Mouse (Mus musculus) kidney, embryonic 14.5 days (tissue): ENCODE data around the gene Ppard. TPM values are rescaled to one million over a fixed set of nuclear protein-coding genes. Genes with fewer than 3 reads are reported as not detected.

Experiments used
- ATAC-seq: fragments of 200-750 bp; cut with Nextera tagmentation; 2 replicates; pipeline ENCODE4 v1.8.0; 2017; ENCODE audit warnings: moderate number of reproducible peaks, mild to moderate bottlenecking, moderate TSS enrichment, moderate library complexity; ENCODE audit not compliant: low FRiP score, low TSS enrichment
- H3K27ac ChIP-seq: fragments of 300-500 bp; sonication (generic); 2 replicates; pipeline ENCODE4 v1.5.1; 2014; ENCODE audit warnings: low read depth, mild to moderate bottlenecking, low read length, moderate library complexity, mixed read lengths
- H3K27me3 ChIP-seq: fragments of 300-500 bp; sonication (generic); 2 replicates; pipeline ENCODE4 v1.6.1; 2014; ENCODE audit warnings: mild to moderate bottlenecking, low read length; ENCODE audit not compliant: control insufficient read depth, insufficient read depth
- H3K36me3 ChIP-seq: fragments of 300-500 bp; sonication (generic); 2 replicates; pipeline ENCODE4 v1.6.1; 2014; ENCODE audit warnings: low read length, mixed read lengths; ENCODE audit not compliant: control insufficient read depth, insufficient read depth
- H3K4me1 ChIP-seq: fragments of 300-500 bp; sonication (generic); 2 replicates; pipeline ENCODE4 v1.6.1; 2014; ENCODE audit warnings: low read length, mixed read lengths; ENCODE audit not compliant: control insufficient read depth, insufficient read depth
- H3K4me2 ChIP-seq: fragments of 300-500 bp; sonication (generic); replicated peaks from 2 replicates; pipeline ENCODE4 v1.6.1; 2014; ENCODE audit warnings: low read depth, mild to moderate bottlenecking, low read length
- H3K4me3 ChIP-seq: fragments of 300-500 bp; sonication (generic); 2 replicates; pipeline ENCODE4 v1.5.1; 2014; ENCODE audit warnings: mild to moderate bottlenecking, low read length
- H3K9ac ChIP-seq: fragments of 300-500 bp; sonication (generic); 2 replicates; pipeline ENCODE4 v1.6.1; 2014; ENCODE audit warnings: low read depth, mild to moderate bottlenecking, low read length, moderate library complexity
- H3K9me3 ChIP-seq: fragments of 300-500 bp; sonication (generic); 2 replicates; pipeline ENCODE4 v1.6.1; 2016; ENCODE audit warnings: low read length; ENCODE audit not compliant: control insufficient read depth
- WGBS: fragments of 180-500 bp; shearing (Covaris S2); extraction: QIAGEN DNeasy Blood & Tissue Kit; methylation state at CpG from one replicate; pipeline ENCODE4 v1.1.7; 2014; 5-methylcytosine and 5-hydroxymethylcytosine counted together
- polyA plus RNA-seq: library from polyadenylated mRNA; unstranded; fragments of >200 nt; fragmentation: Nextera tagmentation; extraction: Ambion mirVana; gene quantifications from 2 replicates; pipeline ENCODE4 v1.2.1, GENCODE M21; 2014

Ppard gene
- polyA plus RNA-seq, 1 experiment from 2014 or later: 2.3 TPM

DNA sequence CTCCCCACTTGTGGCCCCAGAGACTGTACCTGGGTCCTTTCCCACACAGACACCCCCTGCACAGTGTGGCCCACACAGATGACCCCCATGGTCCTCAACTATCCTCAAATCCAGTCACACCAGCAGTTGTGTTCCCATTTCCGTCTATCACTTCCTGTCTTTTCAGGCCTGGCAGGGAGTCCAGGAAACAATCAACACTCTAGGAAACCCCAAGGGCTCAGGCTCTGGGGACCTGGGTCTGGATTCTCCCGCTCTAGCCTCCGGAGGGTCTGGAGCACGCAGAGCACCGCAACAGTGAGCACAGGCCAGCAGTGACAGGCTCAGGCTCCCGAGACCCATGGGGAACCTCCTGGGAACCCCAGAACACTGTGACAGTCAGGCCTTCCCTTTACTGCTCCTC, 115.7 kb downstream of the Ppard start:
- no peaks in the 10 kb centered on the region for H3K9me3 ChIP-seq
- H3K4me1 ChIP-seq: peaks cover 65% of the 10 kb centered on the region
- no peak for ATAC-seq
- H3K9ac ChIP-seq: peak overlapping the region; percentile 90; the same call in 1 of the 2 replicates
- H3K27ac ChIP-seq: no peak overlapping the region; the same call in 1 of the 2 replicates
- no peaks in the 10 kb centered on the region for H3K27me3 ChIP-seq
- peak overlapping the region; percentile 86 for H3K4me3 ChIP-seq
- no peaks in the 10 kb centered on the region for H3K36me3 ChIP-seq
- H3K4me2 ChIP-seq: peak overlapping the region; percentile 93
- WGBS: 47% methylated on average over 6 of the region's 6 CpGs

DNA sequence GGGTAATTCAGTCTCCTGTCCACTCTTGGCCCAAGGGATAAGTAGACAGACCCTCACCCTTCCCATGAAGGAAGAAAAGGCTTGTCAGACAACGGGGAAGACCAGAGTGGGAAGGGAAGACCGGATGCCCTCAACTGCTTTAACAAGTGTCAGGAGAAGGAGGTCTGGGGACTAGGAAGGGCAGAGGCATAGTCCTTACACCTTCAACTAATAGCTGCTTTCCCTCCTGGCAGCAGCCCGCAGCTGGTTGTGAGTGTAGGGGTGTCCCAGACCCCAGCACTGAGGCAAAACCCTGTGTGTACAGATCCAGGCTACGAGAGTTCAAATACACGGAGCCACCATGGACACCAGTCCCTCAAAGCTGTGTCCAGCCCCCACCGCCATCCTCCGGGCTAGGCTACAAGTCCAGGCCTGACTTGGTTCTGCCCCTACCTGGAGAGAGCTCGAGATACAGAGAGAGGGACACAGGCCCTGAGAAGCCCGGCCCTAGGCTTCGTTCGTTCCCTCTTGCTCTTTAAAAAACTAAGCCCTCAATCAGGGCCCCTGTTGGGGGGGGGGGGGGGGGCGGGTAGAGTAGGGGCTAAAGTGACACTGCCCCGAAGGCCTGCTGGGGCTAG, 116.9 kb downstream of the Ppard start:
- H3K27me3 ChIP-seq: no peaks in the 10 kb centered on the region
- H3K4me1 ChIP-seq: peaks cover 57% of the 10 kb centered on the region
- ATAC-seq: no peak
- WGBS: 8% methylated on average over 13 of the region's 13 CpGs
- H3K4me3 ChIP-seq: peak overlapping the region; percentile 86
- H3K4me2 ChIP-seq: peak overlapping the region; percentile 93
- H3K36me3 ChIP-seq: no peaks in the 10 kb centered on the region
- H3K9ac ChIP-seq: peak overlapping the region; percentile 90
- no peaks in the 10 kb centered on the region for H3K9me3 ChIP-seq
- peak overlapping the region; percentile 98 for H3K27ac ChIP-seq

DNA sequence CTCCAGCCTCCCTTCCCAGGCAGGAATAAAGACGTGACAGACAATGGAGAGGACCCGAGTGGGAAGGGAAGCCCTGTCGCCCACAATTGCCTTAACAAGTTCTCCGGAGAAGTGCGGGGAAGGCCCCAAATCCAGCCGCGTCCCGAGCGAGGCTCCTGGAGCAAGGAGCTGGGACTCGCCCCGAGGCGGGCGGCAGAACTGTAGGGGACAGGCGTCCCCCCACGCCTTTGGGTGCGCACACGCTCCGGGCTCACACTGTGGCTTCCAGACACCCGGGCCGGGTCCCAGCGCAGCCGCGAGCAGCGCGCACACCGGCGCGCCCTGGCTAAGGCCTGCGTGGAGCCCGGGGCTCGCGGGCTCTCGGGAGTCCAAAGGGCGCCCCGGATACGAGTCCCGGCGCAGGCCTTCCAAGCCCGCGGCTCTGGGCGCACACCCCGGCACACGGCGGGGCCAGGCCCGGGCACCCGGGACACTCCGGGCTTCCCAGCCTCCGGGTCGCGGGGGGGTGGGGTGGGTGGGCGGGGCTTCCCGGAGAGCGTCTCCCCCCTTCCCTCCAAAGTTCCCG, 117.5 kb downstream of the Ppard start:
- peaks cover 53% of the 10 kb centered on the region for H3K4me1 ChIP-seq
- H3K9ac ChIP-seq: peak overlapping the region; percentile 90
- H3K4me2 ChIP-seq: peak overlapping the region; percentile 93
- peak overlapping the region; percentile 98 for H3K27ac ChIP-seq
- no peaks in the 10 kb centered on the region for H3K9me3 ChIP-seq
- ATAC-seq: peak; percentile 21; the same call in 1 of the 2 replicates
- WGBS: under 1% methylated on average over 43 of the region's 54 CpGs
- H3K36me3 ChIP-seq: no peaks in the 10 kb centered on the region
- peak overlapping the region; percentile 86 for H3K4me3 ChIP-seq
- H3K27me3 ChIP-seq: no peaks in the 10 kb centered on the region

DNA sequence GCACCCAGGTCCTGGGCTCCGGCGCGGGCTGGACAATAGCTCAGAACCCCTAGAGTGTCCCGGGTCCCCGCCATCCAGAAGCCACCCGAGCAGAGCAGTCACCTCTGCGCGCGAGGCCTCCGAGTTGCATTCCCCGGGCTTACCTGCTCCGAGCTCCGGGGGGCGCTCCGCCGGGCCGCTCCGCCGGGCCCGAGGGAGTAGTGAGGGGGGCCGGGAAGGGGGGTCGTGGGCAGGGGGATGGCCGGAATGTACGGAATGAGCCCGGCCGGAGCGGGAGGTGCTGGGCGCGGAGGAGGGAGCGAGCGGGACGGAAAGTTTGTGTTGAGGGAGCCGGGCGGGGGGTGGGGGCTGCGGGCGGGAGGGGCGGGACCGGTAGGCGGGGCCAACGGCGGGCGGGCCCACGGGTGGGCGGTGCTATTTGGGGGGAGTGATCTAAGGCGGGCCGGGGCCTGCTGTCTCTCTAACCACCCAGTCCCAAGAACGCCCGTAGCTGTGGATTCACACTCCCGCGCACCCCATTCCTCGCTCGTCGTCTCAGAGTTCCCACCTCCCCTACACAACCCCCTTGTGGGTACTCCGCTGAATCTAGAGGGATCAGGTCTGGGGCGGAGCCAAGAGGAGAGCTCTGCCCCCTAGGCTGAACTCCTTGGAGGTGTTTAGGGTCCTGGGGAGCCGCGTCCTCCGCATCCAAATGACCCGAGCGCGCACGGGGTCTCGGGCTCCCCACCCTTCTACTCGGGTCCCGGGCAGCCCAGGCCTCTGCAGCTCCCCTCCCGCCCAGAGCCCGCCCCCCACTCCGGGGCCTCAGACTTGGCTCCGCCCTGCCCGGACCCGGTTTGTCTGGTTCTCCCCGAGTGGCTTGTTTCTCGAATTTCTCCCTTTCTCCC, 118.2 kb downstream of the Ppard start, which contains the start of gene Tead3:
Gene Tead3 (minus strand): TSS at position 352 of the 887 bp plus-strand sequence.
- peaks cover 45% of the 10 kb centered on the region for H3K4me1 ChIP-seq

More for the DNA sequence above, 118.2 kb downstream of the Ppard start, which contains the start of gene Tead3:
- peak within 1 kb of the TSS; percentile 86 for H3K4me3 ChIP-seq
- peak within 1 kb of the TSS; percentile 98 for H3K27ac ChIP-seq
- peak within 1 kb of the TSS; percentile 90 for H3K9ac ChIP-seq
- no peaks in the 10 kb centered on the region for H3K36me3 ChIP-seq
- ATAC-seq: peak; percentile 89
- peak within 1 kb of the TSS; percentile 93 for H3K4me2 ChIP-seq
- under 1% methylated on average over 57 of the region's 73 CpGs for WGBS
- no peaks in the 10 kb centered on the region for H3K27me3 ChIP-seq
- H3K9me3 ChIP-seq: no peaks in the 10 kb centered on the region

Other genes starting within 250 kb of the Ppard start
- 4.9 and 5.8 TPM in 2 replicates for gene Tcp11, start 152.1 kb upstream of the Ppard start, polyA plus RNA-seq
- gene Scube3, start 90.6 kb upstream of the Ppard start, polyA plus RNA-seq: 20.5 and 31.3 TPM in 2 replicates
- gene Zfp523, start 55.6 kb upstream of the Ppard start, polyA plus RNA-seq: 38.0 and 39.7 TPM in 2 replicates
- 2.7 and 3.5 TPM in 2 replicates for gene Def6, start 24.9 kb upstream of the Ppard start, polyA plus RNA-seq
- gene Fance, start 80.8 kb downstream of the Ppard start, polyA plus RNA-seq: 24.1 and 31.9 TPM in 2 replicates
- 911 and 1,064 TPM in 2 replicates for gene Rpl10a, start 95.8 kb downstream of the Ppard start, polyA plus RNA-seq
- 8.7 and 10.9 TPM in 2 replicates for gene Tead3, start 118.1 kb downstream of the Ppard start, polyA plus RNA-seq
- gene Tulp1, start 132.5 kb downstream of the Ppard start, polyA plus RNA-seq: 5.1 and 5.6 TPM in 2 replicates